Mouse (Mus musculus) urinary bladder, postnatal 10 days (tissue): Measurements from ENCODE around the gene Tmed9.
A peak's percentile ranks its signal among the peaks of the same experiment; 100 is the strongest.
"Not testable (repeated sequence)": the region's sequence is repeated elsewhere in the genome, so short reads cannot be mapped to it uniquely, and the experiment has no call there.

ENCODE experiments used
- DNase-seq: peaks from one replicate; pipeline ENCODE4 v3.0.0; 2022; ENCODE audit warnings: low spot score

The Tmed9 gene

DNA sequence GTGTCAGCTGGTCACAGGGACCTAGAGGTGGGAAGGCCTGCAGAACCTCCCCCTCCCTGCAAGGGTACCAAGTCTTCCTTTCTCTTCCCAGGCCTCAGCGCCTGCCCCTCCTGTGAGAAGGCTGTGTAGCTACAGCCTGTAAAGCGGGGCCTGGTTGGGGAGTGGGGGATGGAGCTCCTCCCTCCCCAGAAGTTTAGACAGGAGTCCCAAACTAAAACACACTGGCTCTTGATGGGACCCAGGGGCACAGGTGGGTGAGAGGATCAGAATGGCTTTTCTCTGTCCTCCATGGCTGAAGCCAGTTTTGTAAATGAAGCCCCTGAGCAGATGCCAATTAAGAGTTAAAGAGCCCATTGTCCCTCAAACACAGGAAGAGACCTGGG is 34.1 kb downstream of the Tmed9 start:
- DNase-seq: no peak

DNA sequence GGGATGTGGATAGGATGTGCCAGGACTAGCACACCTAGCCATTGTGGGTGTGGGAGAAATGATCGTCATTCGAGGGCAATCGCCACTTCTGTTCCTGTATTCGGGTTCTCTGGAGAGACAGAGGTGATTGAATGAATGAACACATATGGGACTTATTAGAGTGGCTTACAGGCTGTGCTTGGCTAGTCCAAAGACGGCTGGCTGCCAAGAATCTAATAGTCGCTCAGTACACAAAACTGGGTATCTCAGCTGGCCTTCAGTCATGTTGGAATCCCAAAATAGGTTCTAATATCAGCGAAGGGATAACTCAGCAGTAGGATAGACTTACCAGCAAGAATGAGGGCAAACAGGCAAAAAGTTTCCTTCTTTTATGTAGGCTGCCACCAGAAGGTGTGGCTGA is 38.5 kb downstream of the Tmed9 start:
- no peak for DNase-seq

DNA sequence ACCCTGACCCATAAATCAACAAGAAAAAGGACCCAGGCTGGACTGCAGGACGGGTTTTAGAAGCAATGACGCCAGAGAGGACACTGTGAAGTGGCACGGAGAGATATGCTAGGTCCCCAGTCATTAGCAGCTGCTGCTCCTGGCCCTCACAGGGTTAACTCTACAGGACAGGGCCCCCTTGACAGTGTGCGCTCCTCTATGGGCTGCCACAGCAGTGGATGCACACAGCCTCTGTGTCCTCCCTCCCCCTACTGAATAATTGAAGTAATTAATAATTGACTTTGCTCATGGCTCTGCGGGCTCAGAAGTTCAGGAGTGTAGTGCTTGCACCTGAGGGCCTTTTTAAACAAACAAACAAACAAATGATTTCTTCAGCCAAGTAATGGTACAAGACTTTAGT is 39.9 kb downstream of the Tmed9 start:
- no peak for DNase-seq

DNA sequence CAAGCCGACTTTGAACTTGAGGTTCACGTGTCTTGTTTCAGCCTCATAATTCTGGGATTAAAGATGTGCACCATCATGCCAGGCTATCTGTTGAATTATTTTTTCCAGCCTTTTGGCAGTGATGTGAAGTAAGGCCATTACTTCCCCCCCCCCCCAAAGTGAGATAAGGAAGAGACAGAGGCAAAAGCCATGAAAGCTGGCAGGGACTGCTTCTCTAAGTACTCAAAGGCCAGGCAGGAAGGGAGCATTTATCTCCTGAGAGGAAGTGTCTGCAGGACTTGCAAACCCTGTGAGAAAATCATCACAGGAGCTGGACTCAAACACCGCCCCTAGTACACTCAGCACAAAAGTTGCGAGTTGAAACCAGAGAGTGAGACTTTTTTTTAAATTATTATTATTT is 45.8 kb downstream of the Tmed9 start:
- no peak for DNase-seq

DNA sequence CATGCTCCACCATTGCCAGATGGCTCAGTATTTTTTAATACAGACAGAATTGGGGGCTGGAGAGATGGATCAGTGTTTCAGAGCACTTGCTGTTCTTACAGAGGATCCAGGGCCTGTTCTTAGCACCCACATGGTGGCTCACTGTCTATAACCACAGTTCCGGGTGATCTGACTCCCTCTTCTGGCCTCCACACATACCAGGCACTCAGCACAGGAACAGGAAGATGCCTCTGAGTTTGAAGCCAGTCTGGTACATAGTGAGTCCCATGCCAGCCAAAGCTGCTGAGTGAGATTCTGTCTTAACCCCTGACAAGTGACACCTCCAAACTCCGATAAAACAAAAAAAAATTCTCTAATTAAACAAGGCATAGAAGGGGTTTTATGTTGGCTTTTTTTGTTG is 46.7 kb downstream of the Tmed9 start:
- no peak for DNase-seq

DNA sequence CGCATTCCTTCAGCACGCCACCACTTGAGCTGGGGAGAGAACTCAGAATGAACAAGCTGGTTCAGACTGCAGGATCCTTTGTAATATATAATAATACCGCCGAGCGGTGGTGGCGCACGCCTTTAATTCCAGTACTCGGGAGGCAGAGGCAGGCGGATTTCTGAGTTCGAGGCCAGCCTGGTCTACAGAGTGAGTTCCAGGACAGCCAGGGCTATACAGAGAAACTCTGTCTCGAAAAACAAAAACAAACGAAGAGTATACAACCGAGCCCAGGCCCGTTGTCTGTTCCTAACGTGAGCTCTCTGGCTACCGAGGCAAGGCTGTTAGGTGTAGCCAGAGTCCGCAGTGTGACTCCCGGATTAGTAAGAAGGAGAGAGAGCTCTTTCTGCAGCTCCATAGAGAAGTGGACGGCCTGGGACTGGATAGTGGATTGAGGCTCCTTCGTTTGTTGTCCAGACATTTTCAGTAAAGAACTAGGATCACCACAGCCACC is 48.7 kb downstream of the Tmed9 start:
- DNase-seq: not testable (repeated sequence)

DNA sequence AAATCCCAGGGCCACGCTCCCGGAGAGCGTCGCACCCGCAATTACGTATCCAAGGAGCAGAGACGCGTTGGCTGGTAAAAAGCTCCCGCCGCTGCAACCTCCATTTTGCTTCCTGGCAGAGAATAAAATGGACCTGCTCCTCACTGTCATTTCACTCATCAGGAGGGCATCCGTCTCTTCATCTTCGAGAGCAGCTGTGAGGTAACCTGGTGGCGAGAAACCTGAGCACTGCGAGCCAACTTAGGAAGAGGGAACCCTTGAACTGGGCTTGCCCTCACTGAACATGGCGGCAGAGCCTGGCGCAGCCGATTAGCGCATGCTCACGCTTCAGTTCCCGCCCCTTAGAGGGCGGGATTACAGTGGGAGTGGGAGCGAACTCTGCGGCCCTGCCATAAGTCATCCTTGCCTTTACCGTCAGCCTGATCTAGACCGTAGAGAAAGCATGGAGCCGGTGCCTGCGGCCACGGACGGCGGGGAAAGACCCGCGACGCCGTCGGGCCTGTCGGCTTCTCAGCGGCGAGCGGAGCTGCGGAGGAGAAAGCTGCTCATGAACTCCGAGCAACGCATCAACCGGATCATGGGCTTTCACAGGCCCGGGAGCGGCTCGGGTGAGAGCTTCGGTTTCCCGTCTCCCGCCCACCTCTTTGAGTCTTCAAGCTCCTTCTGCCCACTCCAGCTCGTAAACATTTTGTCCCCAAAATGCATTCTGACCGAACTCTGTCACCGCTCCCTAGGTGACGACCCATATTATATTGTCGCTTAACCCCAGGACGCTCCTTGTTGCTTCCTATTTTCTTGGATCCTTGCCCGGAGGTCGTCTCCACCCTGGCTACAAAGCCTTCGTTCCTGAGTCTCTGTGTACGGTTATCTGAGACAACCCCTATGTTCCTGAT is 49.4 kb downstream of the Tmed9 start, which contains the start of gene Caml:
Gene Caml (plus strand): TSS at position 357 of the 893 bp plus-strand sequence.
- peak; percentile 37 for DNase-seq

DNA sequence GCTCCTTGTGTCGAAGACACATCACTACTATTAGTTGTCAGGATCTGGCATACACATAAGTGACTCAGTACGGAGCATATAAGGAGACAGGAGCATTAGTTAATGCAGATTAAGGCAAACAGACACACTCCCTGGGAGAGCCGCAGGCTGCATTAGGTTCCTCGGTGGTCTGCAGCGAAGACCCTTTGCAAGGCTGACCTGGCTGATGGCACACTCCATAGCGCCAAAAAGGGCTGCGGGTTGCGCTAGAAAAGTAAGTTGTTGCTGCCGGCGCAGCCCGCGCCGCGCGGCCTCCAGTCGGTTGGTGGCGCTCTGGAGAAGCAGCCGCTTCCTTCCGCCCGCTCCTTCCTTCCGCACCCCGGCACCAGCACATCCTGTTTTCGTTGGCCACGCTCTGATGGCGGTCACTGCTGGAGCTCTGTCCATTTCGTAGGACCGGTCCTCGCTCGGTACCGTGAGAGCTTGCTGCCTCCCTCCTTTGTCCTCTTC is 61.2 kb downstream of the Tmed9 start, which contains the start of gene Ddx46:
Gene Ddx46 (plus strand): TSS at position 389 of the 489 bp plus-strand sequence.
- peak; percentile 72 for DNase-seq

DNA sequence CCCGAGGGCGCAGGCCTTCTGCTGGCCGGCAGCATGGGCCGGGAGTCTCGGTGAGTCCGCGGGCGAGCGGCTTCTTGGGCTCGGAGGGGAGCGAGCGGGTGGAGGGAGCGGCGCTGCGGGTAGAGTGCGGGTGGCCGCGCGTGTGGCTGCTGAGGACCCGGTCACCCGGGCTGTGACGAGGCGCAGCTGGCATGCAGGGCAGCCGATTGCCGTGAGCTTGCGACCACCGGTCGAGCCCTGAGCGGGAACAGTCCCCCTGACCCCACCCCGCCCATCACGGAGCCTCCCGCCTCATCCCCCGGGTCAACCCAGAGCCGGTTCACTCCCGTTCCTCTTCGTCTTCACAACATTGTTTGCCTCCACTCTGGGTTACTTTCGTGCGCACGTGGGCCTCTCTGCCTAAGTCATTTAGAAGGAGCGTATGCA is 61.6 kb downstream of the Tmed9 start:
- no peak for DNase-seq

DNA sequence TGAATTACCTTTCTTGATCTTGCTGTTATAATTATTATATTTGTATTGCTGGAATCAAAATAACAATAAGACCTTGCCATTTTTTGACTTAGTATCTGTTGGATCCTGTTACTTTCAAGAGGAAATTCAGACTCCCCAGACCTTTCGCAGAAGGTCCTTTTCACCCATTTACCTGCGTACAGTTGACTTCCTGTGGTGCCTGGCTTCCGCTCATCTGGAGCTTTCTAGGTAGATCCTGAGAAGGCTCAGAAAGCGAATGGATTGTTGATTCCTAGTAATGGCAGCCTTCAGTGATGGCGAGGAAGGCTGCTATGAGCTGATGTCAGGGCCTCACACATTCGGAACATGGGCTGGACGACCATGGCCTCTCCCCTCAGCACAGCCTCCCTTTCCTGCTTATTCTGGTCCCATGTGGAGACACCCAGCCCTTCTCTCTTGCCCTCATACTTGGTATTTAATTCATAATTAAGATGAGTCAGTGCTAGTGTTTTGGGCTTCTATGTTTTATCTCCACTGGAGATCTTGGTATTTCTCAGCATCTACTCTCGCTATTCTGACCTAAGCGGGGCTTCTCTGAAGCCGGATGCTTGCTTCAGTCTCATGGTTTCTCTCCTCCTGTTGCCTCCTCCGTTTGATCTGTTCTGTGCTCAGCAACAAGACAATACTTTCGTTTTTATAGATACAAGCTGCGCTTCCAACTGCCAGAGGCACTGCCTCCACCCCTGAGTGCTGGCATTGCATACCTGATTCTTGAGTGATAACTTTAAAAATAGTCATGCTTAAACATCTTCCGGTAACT is 62.9 kb downstream of the Tmed9 start:
- no peak for DNase-seq

DNA sequence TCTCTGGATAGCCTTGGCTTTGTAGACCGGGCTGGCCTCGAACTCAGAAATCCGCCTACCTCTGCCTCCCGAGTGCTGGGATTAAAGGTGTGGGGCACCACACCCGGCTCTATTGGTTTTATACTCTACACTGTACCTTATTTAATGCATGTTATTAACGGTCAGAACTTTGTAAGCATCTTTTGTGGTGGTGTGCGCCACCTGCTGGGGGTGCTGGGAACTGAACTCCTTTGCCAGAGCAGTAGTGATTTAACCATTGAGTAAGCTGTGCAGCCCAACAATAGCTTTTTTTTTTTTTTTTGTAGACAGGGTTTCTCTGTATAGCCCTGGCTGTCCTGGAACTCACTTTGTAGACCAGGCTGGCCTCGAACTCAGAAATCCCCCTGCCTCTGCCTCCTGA is 66.9 kb downstream of the Tmed9 start:
- peak; percentile 30 for DNase-seq

DNA sequence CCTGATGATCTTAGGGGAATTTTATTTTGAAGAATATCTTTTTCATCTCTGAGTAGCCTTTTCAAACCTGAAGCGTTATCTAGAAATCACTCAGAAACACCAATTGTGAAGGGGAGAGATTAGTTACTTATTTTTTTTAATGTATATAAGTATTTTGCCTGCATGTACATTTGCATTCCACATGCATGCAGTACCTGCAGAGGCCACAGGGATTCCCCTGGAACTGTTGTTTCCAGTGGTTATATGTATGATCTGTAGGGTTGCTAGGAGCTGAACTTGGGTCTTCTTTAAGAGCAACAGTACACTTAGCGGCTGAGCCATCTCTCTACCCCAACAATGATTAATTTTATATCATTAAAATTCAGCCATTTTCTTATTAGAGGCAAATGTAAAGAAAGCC is 71.0 kb downstream of the Tmed9 start:
- no peak for DNase-seq
